30 mouse cellular contexts compared by ENCODE assay signal in the genomic region with DNA sequence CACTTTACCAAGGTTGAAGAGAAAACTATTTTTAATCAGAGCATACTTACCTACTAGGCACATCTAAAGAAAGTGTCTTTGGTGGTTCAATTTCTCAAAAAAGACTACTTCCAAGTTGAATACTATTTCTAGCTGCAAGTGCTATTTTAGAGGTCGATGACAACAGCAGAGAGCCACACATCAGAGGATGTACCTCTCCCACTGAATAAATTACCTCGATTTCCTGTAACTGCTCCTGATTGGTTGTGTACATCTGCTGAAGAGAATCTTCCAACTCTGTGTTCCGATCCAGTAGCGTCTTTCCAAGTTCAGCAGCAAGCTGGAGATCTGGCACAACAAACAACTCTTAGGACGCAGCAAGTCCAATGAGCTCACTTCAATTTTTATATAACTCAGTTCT. TPM values are rescaled to one million over a fixed set of nuclear protein-coding genes. Genes with fewer than 3 reads are reported as not detected.
A peak's percentile ranks its signal among the peaks of the same experiment; 100 is the strongest.
DNase-seq lines count a peak whose midpoint lies in the region; ATAC-seq and TF ChIP-seq lines count a peak whose summit lies in the region.
"Had no signal": no experiment of that assay in that cellular context is flagged by ENCODE, and none has a peak within 500 bp of the region (broad histone marks: within the 10 kb centered on the region; RNA-seq: fewer than 3 reads in every experiment).

No protein-coding gene starts in this region.

- no peak for TF ChIP-seq CTCF in liver, postnatal 0 days (IDR thresholded peaks at IDR 0.05; ENCODE audit: low read depth)

- no peaks in the 10 kb centered on the region for H3K27me3 ChIP-seq in liver, embryonic 12.5 days (replicated peaks)
- no peaks in the 10 kb centered on the region for H3K27me3 ChIP-seq in liver, postnatal 0 days (ENCODE audit: insufficient read depth, low read length)
- H3K27me3 ChIP-seq in liver, embryonic 15.5 days: no peaks in the 10 kb centered on the region
- H3K27me3 ChIP-seq: forebrain, embryonic 12.5 days; forebrain, embryonic 15.5 days; hindbrain, embryonic 13.5 days had no signal

- H3K9ac ChIP-seq in liver, embryonic 12.5 days: peak overlapping the region; percentile 43; the same call in 1 of the 2 replicates
- H3K9ac ChIP-seq in liver, postnatal 0 days (replicated peaks): no peak overlapping the region
- peak overlapping the region; percentile 15; the same call in 1 of the 2 replicates for H3K9ac ChIP-seq in liver, embryonic 15.5 days
- H3K9ac ChIP-seq: forebrain, embryonic 12.5 days; forebrain, embryonic 15.5 days; hindbrain, embryonic 13.5 days had no signal

- peak overlapping the region; percentile 91 for H3K27ac ChIP-seq in liver, embryonic 12.5 days
- H3K27ac ChIP-seq in liver, postnatal 0 days (ENCODE audit: low read depth): no peak overlapping the region
- H3K27ac ChIP-seq in liver, embryonic 15.5 days (replicated peaks): peak overlapping the region; percentile 90
- H3K27ac ChIP-seq: forebrain, embryonic 12.5 days; forebrain, embryonic 15.5 days; gastrocnemius, adult 2 months; heart, adult 2 months; heart, embryonic 10.5 days; hindbrain, embryonic 10.5 days; hindbrain, embryonic 13.5 days had no signal

- 85% methylated on average over 5 of the region's 5 CpGs for WGBS in liver, embryonic 12.5 days (ENCODE audit: insufficient replicate concordance)
- 80% methylated on average over 5 of the region's 5 CpGs for WGBS in liver, postnatal 0 days (ENCODE audit: insufficient replicate concordance)
- 78% methylated on average over 5 of the region's 5 CpGs for WGBS in liver, embryonic 15.5 days (ENCODE audit: insufficient replicate concordance)

- ATAC-seq in liver, embryonic 12.5 days: no peak
- no peak for ATAC-seq in liver, postnatal 0 days
- ATAC-seq in liver, embryonic 15.5 days (ENCODE audit: insufficient read depth): no peak
- ATAC-seq: CD4-positive, CD25-positive, alpha-beta regulatory T cell, adult 4 months; forebrain, embryonic 15.5 days; hindbrain, embryonic 16.5 days had no signal

- H3K4me3 ChIP-seq in liver, embryonic 12.5 days: no peak overlapping the region
- H3K4me3 ChIP-seq in liver, postnatal 0 days (ENCODE audit: low read depth, low read length): no peak overlapping the region
- no peak overlapping the region for H3K4me3 ChIP-seq in liver, embryonic 15.5 days (replicated peaks)
- H3K4me3 ChIP-seq: forebrain, embryonic 12.5 days; forebrain, embryonic 15.5 days; gastrocnemius, adult 2 months; heart, adult 2 months; heart, embryonic 10.5 days; hindbrain, embryonic 10.5 days; hindbrain, embryonic 13.5 days had no signal

- peaks cover 42% of the 10 kb centered on the region for H3K36me3 ChIP-seq in liver, embryonic 12.5 days
- peaks cover 6% of the 10 kb centered on the region for H3K36me3 ChIP-seq in liver, postnatal 0 days (replicated peaks; ENCODE audit: insufficient read depth, low read length)
- H3K36me3 ChIP-seq in liver, embryonic 15.5 days (replicated peaks): peaks cover 56% of the 10 kb centered on the region
- H3K36me3 ChIP-seq: forebrain, embryonic 15.5 days had no signal

- peaks cover 87% of the 10 kb centered on the region for H3K4me1 ChIP-seq in liver, embryonic 12.5 days
- H3K4me1 ChIP-seq in liver, postnatal 0 days (ENCODE audit: insufficient read depth): peaks cover 20% of the 10 kb centered on the region
- H3K4me1 ChIP-seq in liver, embryonic 15.5 days (replicated peaks): peaks cover 82% of the 10 kb centered on the region
- H3K4me1 ChIP-seq: forebrain, embryonic 12.5 days; forebrain, embryonic 15.5 days had no signal

- peak; percentile 90 for DNase-seq in heart, adult 11 months
- no peak for DNase-seq in heart, adult 18-20 months
- DNase-seq in liver, postnatal 0 days: no peak
- peak; percentile 41 for DNase-seq in brain, adult 2 months (ENCODE audit: low read depth, low spot score)
- no peak for DNase-seq in cerebellum, postnatal 10 days
- no peak for DNase-seq in kidney, postnatal 36 days
- DNase-seq: adrenal gland, adult 2 months; adrenal gland, postnatal 14 days; cerebellum, adult 11-12 months; cerebellum, adult 8-10 months; cerebellum, postnatal 14 days; gastrocnemius, adult 2 months; gastrocnemius, postnatal 14 days; heart, adult 2 months; heart, postnatal 36 days had no signal

- no peak for TF ChIP-seq EP300 in liver, postnatal 0 days (IDR thresholded peaks at IDR 0.05; ENCODE audit: low read depth)

- peak overlapping the region; percentile 34 for H3K4me2 ChIP-seq in liver, embryonic 12.5 days
- no peak overlapping the region for H3K4me2 ChIP-seq in liver, postnatal 0 days (ENCODE audit: low read depth, low read length)
- 0 out of 2 replicates have a peak overlapping the region, but pooled peaks have one; percentile 6 for H3K4me2 ChIP-seq in liver, embryonic 15.5 days
- H3K4me2 ChIP-seq: forebrain, embryonic 12.5 days; forebrain, embryonic 15.5 days; hindbrain, embryonic 13.5 days had no signal

- H3K9me3 ChIP-seq in liver, embryonic 12.5 days (replicated peaks): no peaks in the 10 kb centered on the region
- H3K9me3 ChIP-seq in liver, postnatal 0 days (ENCODE audit: low read length): no peaks in the 10 kb centered on the region
- no peaks in the 10 kb centered on the region for H3K9me3 ChIP-seq in liver, embryonic 15.5 days (replicated peaks)
- H3K9me3 ChIP-seq: forebrain, embryonic 12.5 days; forebrain, embryonic 15.5 days; heart, embryonic 10.5 days; hindbrain, embryonic 10.5 days; hindbrain, embryonic 13.5 days had no signal

RNA-seq across cellular contexts. Expression of a gene that starts 12.0 kb away (rescaled TPM):
- 10 to 100 TPM; 10.9 to 12.9 TPM for total RNA-seq in heart, adult 18-20 months (2021)
- 39.3 and 40.8 TPM in 2 replicates for polyA plus RNA-seq in liver, embryonic 12.5 days (2016; fragmentation: Nextera tagmentation; extraction: Ambion mirVana)
- polyA plus RNA-seq in liver, postnatal 0 days (2015; fragmentation: Nextera tagmentation; extraction: Ambion mirVana): 18.1 and 21.2 TPM in 2 replicates
- polyA plus RNA-seq in liver, embryonic 15.5 days (2015; fragmentation: Nextera tagmentation; extraction: Ambion mirVana): 48.6 and 56.8 TPM in 2 replicates

RNA-seq across cellular contexts. Expression of a gene that starts 12.2 kb away (rescaled TPM):
- not detected for total RNA-seq in heart, adult 18-20 months (2021)
- polyA plus RNA-seq in liver, embryonic 12.5 days (2016; fragmentation: Nextera tagmentation; extraction: Ambion mirVana): 0.18 TPM in 1 of 2 replicates, not detected in the other
- 0.08 TPM in 1 of 2 replicates, not detected in the other for polyA plus RNA-seq in liver, postnatal 0 days (2015; fragmentation: Nextera tagmentation; extraction: Ambion mirVana)
- polyA plus RNA-seq in liver, embryonic 15.5 days (2015; fragmentation: Nextera tagmentation; extraction: Ambion mirVana): 0.15 TPM in 1 of 2 replicates, not detected in the other
- total RNA-seq: adrenal gland, adult 2 months; adrenal gland, postnatal 14 days; adrenal gland, postnatal 4 days; gastrocnemius, adult 2 months; gastrocnemius, postnatal 14 days; gastrocnemius, postnatal 4 days; heart, adult 2 months; heart, postnatal 36 days; MEL had no signal
- polyA plus RNA-seq: C2C12; CD4-positive, CD25-positive, alpha-beta regulatory T cell, adult 4 months; embryonic facial prominence, embryonic 11.5 days; embryonic facial prominence, embryonic 14.5 days; hindbrain, embryonic 16.5 days had no signal

RNA-seq across cellular contexts. Expression of a gene that starts 52.6 kb away (rescaled TPM):
- 1 to 10 TPM; 8.8 to 9.2 TPM for total RNA-seq in heart, adult 18-20 months (2021)
- polyA plus RNA-seq in liver, embryonic 12.5 days (2016; fragmentation: Nextera tagmentation; extraction: Ambion mirVana): 27.4 and 27.9 TPM in 2 replicates
- polyA plus RNA-seq in liver, postnatal 0 days (2015; fragmentation: Nextera tagmentation; extraction: Ambion mirVana): 8.5 and 9.3 TPM in 2 replicates
- polyA plus RNA-seq in liver, embryonic 15.5 days (2015; fragmentation: Nextera tagmentation; extraction: Ambion mirVana): 12.8 and 13.4 TPM in 2 replicates

Comparison
In these comparisons a context has a peak if more than half of its experiments do, and no peak if none do; other contexts are left out.
1. DNase-seq: peak in heart, adult 11 months (single experiment) and brain, adult 2 months (single experiment); none in heart, adult 18-20 months (0 of 2), liver, postnatal 0 days (single experiment), cerebellum, postnatal 10 days (0 of 2) and kidney, postnatal 36 days (0 of 2).